Mouse (Mus musculus) A20 (cell line): ENCODE measurements around the gene Ppil2.
A peak's percentile ranks its signal among the peaks of the same experiment; 100 is the strongest.

Experiments used
- DNase-seq: peaks from one replicate; pipeline ENCODE4 v3.0.0-alpha.2; 2011; ENCODE audit warnings: low read depth, low spot score

The Ppil2 gene

GRCm38 (mm10) chr16:17102630-17103220, 8.3 kb downstream of the Ppil2 start:
- DNase-seq, result no peak

GRCm38 (mm10) chr16:17096938-17097337, 14.1 kb downstream of the Ppil2 start:
- DNase-seq, result no peak

GRCm38 (mm10) chr16:17088346-17088745, 22.7 kb downstream of the Ppil2 start:
- DNase-seq, result no peak

GRCm38 (mm10) chr16:17086669-17087193, 24.3 kb downstream of the Ppil2 start:
- DNase-seq, result no peak

GRCm38 (mm10) chr16:17086241-17086640, 24.8 kb downstream of the Ppil2 start:
- no peak for DNase-seq

- no peak for DNase-seq
Measured at GRCm38 (mm10) chr16:17085636-17086035, 25.4 kb downstream of the Ppil2 start.

GRCm38 (mm10) chr16:17082121-17082792, 28.8 kb downstream of the Ppil2 start:
- DNase-seq, result no peak

GRCm38 (mm10) chr16:17078101-17078500, 33.0 kb downstream of the Ppil2 start:
- DNase-seq, result no peak

GRCm38 (mm10) chr16:17076869-17077268, 34.2 kb downstream of the Ppil2 start:
- DNase-seq, result no peak

- peak; percentile 33 for DNase-seq
Measured at GRCm38 (mm10) chr16:17076301-17076700, 34.8 kb downstream of the Ppil2 start.

- no peak for DNase-seq
Measured at GRCm38 (mm10) chr16:17073000-17073399, 38.1 kb downstream of the Ppil2 start.

- peak; percentile 26 for DNase-seq
Measured at GRCm38 (mm10) chr16:17070716-17071115, 40.3 kb downstream of the Ppil2 start.

- peak; percentile 84 for DNase-seq
Measured at GRCm38 (mm10) chr16:17069511-17070443, 41.3 kb downstream of the Ppil2 start, which contains the start of gene Ypel1. TSS of gene Ypel1 (plus strand) at chr16:17069696.

- no peak for DNase-seq
Measured at GRCm38 (mm10) chr16:17067552-17067951, 43.5 kb downstream of the Ppil2 start.

- no peak for DNase-seq
Measured at GRCm38 (mm10) chr16:17062338-17062737, 48.7 kb downstream of the Ppil2 start.

- no peak for DNase-seq
Measured at GRCm38 (mm10) chr16:17055584-17055983, 55.5 kb downstream of the Ppil2 start.

GRCm38 (mm10) chr16:17053903-17054302, 57.2 kb downstream of the Ppil2 start:
- no peak for DNase-seq

- no peak for DNase-seq
Measured at GRCm38 (mm10) chr16:17052087-17052486, 59.0 kb downstream of the Ppil2 start.

- DNase-seq, result no peak
Measured at GRCm38 (mm10) chr16:17049886-17050285, 61.2 kb downstream of the Ppil2 start.

- DNase-seq, result no peak
Measured at GRCm38 (mm10) chr16:17045287-17045686, 65.8 kb downstream of the Ppil2 start.

GRCm38 (mm10) chr16:17044320-17044719, 66.7 kb downstream of the Ppil2 start:
- DNase-seq, result no peak

GRCm38 (mm10) chr16:17041417-17041816, 69.6 kb downstream of the Ppil2 start:
- no peak for DNase-seq
